Mouse (Mus musculus): ENCODE measurements around the gene Gm11444.

DNA sequence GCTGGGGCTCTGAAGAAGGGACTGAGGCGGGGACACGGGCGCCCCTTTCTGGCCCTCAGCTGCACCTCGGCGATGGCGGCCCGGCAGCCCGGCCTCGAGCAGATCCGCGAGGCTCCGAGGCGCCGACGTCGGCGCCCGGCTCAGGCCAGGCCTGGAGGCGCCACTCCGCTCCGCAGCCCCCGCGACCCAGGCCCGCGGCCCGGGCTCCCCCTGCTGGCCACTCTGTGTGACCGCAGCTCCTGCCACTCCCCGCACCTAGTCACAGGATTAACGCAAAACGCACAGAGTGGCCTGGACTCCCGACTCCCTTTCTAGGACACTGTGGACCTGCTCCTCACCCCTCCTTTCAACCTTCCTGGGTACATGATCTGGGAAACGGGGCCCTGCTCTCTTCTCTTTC is 8.2 kb downstream of the Gm11444 start:
- TF ChIP-seq CTCF (IDR thresholded peaks at IDR 0.05; ENCODE audit: low read depth), result peak; percentile 77
- TF ChIP-seq EP300 (IDR thresholded peaks at IDR 0.05; ENCODE audit: low read depth), result no peak

All from liver, postnatal 0 days (tissue).